Mouse (Mus musculus) macrophage (primary cell): ENCODE results near the gene Slc18b1. TPM values are rescaled to one million over a fixed set of nuclear protein-coding genes. Genes with fewer than 3 reads are reported as not detected.

Experiments used
- H3K27ac ChIP-seq: fragments of 350-480 bp; formaldehyde crosslinking; 2 replicates; pipeline ENCODE4 v1.9.0; 2021
- H3K36me3 ChIP-seq: fragments of 350-480 bp; formaldehyde crosslinking; 2 replicates; pipeline ENCODE4 v1.9.0; 2021; ENCODE audit errors: inconsistent target
- H3K4me3 ChIP-seq: fragments of 350-480 bp; formaldehyde crosslinking; 2 replicates; pipeline ENCODE4 v1.9.0; 2021; ENCODE audit errors: inconsistent target
- H3K79me2 ChIP-seq: fragments of 350-480 bp; formaldehyde crosslinking; 2 replicates; pipeline ENCODE4 v1.9.0; 2021; ENCODE audit errors: inconsistent target
- WGBS: methylation state at CpG from one replicate; pipeline ENCODE4 v1.1.7; 2026; ENCODE audit warnings: inconsistent platforms; ENCODE audit not compliant: missing documents; 5-methylcytosine and 5-hydroxymethylcytosine counted together
- polyA plus RNA-seq: library from polyadenylated mRNA; stranded (reverse); fragments of 250-400 nt; gene quantifications from 3 replicates; pipeline ENCODE4 v1.2.4, GENCODE M21; 2018; ENCODE audit warnings: inconsistent platforms

The Slc18b1 gene
- polyA plus RNA-seq, 1 experiment from 2014 or later = 1.3 TPM

DNA sequence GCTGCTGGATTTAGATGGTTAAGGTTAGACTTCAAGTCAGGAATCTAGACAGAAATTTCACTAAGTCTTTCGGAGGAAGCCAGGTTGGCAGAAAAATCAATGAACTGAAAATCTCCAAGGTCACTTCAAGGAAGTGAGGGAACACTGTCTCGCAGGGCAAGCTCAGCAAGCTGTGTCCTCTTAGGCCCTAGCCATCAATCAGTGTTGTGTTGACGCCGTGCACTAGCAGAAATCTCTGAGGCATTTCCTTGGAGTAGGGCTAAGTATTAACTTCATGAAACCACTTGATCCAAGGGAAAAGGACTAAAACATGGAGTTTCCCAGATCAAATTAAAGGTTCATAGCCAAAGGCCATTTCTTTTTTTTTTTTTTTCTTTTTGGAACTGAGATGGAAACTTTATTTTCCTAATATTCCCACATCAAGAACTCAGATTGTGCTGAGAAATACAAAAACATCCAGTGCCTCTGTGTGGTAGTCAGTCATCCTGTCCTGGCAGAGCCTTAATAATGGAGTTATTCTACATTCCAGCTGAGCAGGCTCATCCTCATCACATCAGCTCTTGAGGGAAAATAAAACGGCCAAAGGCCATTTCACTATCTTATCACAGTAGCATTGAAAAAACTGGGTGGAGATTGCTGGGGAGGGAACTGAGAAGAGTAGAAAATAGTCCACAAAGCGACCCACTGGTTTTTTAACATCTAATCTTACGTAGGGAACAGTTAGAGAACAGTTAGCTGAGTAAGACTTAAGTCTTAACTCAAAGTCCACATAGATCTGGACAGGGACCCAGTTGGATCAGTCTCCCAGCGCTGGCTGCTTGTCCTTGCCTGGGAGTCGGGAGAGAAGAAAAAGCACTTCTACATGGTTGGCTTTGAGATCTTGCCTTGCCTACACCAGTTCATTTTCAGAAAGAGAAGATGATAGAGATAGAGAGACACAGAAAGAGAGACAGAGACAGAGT is 39.5 kb downstream of the Slc18b1 start:
- Histone ChIP-seq H3K36me3 (no peaks in the 10 kb centered on the region), H3K79me2 (no peaks in the 10 kb centered on the region), H3K27ac (no peak overlapping the region), H3K4me3 (no peak overlapping the region)
- WGBS = 90% methylated on average over 9 of the region's 9 CpGs

DNA sequence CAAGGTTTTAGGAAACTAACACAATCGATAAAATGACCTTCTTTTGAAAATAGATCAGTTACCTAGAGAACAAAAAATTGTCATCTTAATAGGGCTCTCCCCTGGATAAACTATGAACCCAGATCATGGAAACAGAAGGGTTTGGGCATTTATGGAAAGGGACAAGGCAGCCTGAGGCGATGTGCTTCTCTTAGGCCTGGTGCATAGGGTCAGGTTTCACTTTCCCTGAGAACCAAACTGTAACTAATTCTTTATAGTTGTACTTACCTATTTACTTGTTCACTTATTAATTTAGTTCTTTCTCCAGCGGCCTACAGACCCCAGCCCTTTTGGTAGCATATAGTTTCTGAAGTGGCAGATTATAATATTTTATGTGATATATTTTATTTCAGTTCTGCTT is 40.3 kb downstream of the Slc18b1 start:
- H3K27ac ChIP-seq = no peak overlapping the region
- no peaks in the 10 kb centered on the region for H3K36me3 ChIP-seq
- H3K79me2 ChIP-seq = no peaks in the 10 kb centered on the region
- H3K4me3 ChIP-seq = no peak overlapping the region
- 87% methylated on average over 3 of the region's 3 CpGs for WGBS

DNA sequence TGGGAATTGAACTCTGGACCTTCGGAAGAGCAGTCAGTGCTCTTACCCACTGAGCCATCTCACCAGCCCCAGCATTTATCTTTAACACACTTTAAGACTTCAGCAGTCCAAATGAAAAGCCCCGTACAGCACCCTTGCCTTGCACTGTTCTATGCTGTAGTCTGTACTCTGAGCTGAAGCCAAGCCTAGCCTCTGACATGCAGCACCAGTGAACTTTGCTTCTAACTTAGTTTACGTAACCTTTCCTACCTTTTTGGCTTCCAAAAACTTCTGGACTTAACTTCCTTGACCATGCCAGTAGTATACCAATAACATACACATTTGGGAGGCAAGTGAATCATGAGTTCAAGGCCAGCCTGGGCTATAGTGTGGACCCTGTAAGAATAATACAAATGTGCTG is 42.1 kb downstream of the Slc18b1 start:
- Histone ChIP-seq H3K79me2 (no peaks in the 10 kb centered on the region), H3K4me3 (no peak overlapping the region), H3K36me3 (no peaks in the 10 kb centered on the region), H3K27ac (no peak overlapping the region)
- 98% methylated on average over 3 of the region's 3 CpGs for WGBS

DNA sequence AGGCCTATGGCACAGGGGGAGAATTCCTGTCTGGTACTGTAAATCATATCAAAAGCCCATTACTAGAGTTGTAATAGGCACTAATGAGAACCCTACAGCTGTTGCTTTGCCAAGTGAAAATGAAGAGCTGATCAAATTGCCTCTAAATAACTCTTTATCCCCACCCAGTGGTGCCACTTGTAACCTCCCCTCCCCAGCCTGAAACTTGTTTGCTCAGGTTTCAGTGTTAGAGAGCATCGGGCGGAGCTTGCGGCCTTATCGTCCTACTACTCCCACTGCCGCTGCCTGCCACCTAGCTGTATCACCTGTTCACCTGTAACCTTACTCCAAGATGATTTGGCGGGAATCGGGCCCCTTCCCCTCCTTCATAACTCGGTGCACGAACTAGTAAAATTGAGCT is 42.6 kb downstream of the Slc18b1 start:
- no peak overlapping the region for H3K27ac ChIP-seq
- WGBS = 96% methylated on average over 9 of the region's 9 CpGs
- no peaks in the 10 kb centered on the region for H3K36me3 ChIP-seq
- no peak overlapping the region for H3K4me3 ChIP-seq
- H3K79me2 ChIP-seq = no peaks in the 10 kb centered on the region

DNA sequence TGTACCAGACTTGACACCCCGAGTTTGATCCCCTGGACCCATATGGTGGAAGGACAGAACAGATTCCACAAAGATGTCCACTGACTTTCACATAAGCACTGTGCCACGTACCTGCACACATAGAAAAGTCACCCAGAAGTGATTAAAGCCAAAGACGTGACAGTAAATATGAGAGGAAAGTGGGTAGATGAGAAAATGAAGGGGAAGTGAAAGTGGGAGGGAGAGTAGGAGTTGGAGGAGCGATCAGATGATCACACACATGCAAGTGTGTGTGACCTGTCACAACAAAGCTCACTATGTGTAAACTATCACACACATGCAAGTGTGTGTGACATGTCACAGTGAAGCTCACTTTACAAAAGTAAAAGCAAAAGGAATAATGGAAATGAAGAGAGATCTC is 43.7 kb downstream of the Slc18b1 start:
- WGBS = 20% methylated on average over 4 of the region's 4 CpGs

DNA sequence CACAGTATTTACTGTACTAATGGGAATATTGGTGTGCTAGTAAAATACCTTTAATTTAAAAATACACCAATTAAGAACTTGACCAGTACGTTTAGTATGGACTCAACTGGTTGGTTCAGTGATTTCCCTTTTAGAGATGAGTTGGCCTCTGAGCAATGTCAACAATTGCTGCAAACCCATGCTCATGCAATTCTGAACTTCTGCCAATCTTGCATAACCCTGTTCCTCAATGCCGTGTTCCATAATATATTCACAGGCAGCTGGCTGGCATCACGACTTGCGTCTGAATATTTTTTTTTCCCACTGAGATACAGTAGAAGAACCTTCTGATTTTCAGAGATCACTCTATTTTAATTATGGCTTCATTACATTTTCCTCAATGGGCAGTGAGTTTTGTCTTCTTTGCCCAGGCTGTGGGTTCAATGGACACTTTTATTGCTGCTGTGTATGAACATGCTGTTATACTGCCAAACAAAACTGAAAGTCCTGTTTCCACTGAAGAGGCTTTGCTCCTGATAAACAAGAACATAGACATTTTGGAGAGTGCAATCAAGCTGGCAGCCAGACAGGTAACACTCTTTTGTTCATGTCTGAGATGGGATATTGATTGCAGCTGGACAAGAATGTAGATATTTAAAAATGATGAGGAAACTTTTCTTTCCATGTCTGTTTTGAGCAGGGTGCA is 54.6 kb downstream of the Slc18b1 start, which contains the start of gene Vnn3:
Gene Vnn3 (plus strand): TSS at position 235 of the 685 bp plus-strand sequence.
- no peak within 1 kb of the TSS for H3K27ac ChIP-seq
- H3K36me3 ChIP-seq = no peaks in the 10 kb centered on the region
- H3K4me3 ChIP-seq = no peak within 1 kb of the TSS
- no peaks in the 10 kb centered on the region for H3K79me2 ChIP-seq
- 15% methylated on average over 4 of the region's 4 CpGs for WGBS

More for the DNA sequence above, 43.7 kb downstream of the Slc18b1 start:
- no peaks in the 10 kb centered on the region for H3K79me2 ChIP-seq
- H3K27ac ChIP-seq = no peak overlapping the region
- no peak overlapping the region for H3K4me3 ChIP-seq
- no peaks in the 10 kb centered on the region for H3K36me3 ChIP-seq

DNA sequence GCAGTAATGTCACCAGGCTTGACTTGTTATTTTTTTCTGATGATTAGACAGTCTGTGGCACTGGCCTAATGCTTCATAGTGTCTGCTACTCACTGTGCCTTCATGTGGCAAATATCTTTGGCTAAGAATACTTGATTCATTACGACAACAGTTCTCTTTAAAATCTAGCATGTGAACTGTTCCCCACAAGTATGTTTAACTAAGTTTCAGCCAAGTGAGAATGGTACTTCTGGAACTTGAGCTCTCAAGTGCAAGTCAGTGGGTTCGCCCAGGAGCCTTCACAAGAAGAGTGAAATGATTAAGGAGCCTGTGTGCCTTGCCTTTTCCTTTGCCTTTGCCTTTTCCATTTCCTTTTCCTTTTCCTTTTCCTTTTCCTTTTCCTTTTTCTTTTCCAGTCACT is 55.3 kb downstream of the Slc18b1 start:
- Histone ChIP-seq H3K4me3 (no peak overlapping the region), H3K36me3 (no peaks in the 10 kb centered on the region), H3K79me2 (no peaks in the 10 kb centered on the region), H3K27ac (no peak overlapping the region)
- WGBS = 96% methylated on average over 2 of the region's 2 CpGs

DNA sequence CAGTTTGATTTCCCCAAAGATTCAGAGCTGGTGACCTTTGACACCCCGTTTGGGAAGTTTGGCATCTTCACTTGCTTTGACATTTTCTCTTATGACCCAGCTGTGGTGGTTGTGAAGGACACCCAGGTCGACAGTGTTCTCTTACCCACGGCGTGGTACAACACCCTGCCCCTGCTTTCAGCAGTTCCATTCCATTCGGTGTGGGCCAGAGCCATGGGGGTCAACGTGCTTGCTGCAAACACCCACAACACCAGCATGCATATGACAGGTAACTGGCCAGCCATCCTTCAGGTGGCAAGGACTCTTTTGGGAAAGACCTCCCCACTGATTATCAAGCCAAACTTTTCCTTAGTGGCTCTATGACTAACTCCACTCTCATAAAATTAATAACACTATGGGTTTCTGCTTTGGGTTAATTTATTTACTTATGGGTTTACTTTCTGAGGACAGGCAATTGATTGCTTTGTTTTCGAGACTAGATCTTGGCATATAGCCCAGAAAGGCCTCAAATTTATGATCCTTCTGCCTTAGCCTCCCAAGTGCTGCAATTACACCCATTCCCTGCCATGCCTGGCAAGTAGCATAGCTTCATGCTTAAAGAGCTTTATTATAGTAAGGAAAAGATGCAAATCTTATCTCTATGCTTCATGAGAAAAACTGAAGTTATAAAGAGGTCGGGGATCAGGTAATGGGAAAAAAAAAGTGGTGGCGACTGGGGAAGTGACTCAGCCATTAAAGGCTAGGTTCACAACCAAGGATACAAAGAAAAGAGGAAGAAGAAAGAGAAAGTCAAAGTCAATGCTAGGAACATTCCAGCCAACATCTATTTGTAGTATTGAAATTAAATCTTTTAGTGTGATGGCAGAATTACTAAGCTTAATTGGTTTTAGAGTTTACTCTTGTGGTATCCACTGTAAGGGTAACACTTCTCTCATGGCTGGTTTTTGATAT is 67.9 kb downstream of the Slc18b1 start:
- Histone ChIP-seq H3K4me3 (no peak overlapping the region), H3K79me2 (no peaks in the 10 kb centered on the region), H3K36me3 (no peaks in the 10 kb centered on the region), H3K27ac (no peak overlapping the region)
- WGBS = 59% methylated on average over 9 of the region's 9 CpGs

Other genes starting within 250 kb of the Slc18b1 start
- 762 to 2,105 TPM (median 1,911 TPM) in 3 replicates for gene Rps12, start 9.7 kb upstream of the Slc18b1 start, polyA plus RNA-seq
- gene Vnn3, start 54.5 kb downstream of the Slc18b1 start, polyA plus RNA-seq = 0.67 to 5.3 TPM (median 1.7 TPM) in 3 replicates
- not detected in 3 replicates for gene Vnn1, start 97.7 kb downstream of the Slc18b1 start, polyA plus RNA-seq
- not detected in 3 replicates for gene Taar1, start 123.4 kb downstream of the Slc18b1 start, polyA plus RNA-seq
- gene Taar2, start 141.6 kb downstream of the Slc18b1 start, polyA plus RNA-seq = not detected in 3 replicates
- gene Taar3, start 152.6 kb downstream of the Slc18b1 start, polyA plus RNA-seq = not detected in 3 replicates
- gene Taar4, start 163.5 kb downstream of the Slc18b1 start, polyA plus RNA-seq = not detected in 3 replicates
- not detected in 3 replicates for gene Taar5, start 173.7 kb downstream of the Slc18b1 start, polyA plus RNA-seq
- gene Taar6, start 188.7 kb downstream of the Slc18b1 start, polyA plus RNA-seq = not detected in 3 replicates
- not detected in 3 replicates for gene Taar7a, start 196.5 kb downstream of the Slc18b1 start, polyA plus RNA-seq
- gene Taar7b, start 203.0 kb downstream of the Slc18b1 start, polyA plus RNA-seq = not detected in 3 replicates
- gene Taar7d, start 230.2 kb downstream of the Slc18b1 start, polyA plus RNA-seq = not detected in 3 replicates
- not detected in 3 replicates for gene Taar7e, start 240.6 kb downstream of the Slc18b1 start, polyA plus RNA-seq